Mouse (Mus musculus) MEL (cell line): ENCODE data around the gene Emc3.

ENCODE experiments used
- CHD2 ChIP-seq: IDR thresholded peaks from 2 replicates; pipeline ENCODE4 v1.6.1; 2011; ENCODE audit warnings: low read length, improper control_type of control experiment
- MYC ChIP-seq: IDR thresholded peaks from 2 replicates; pipeline ENCODE4 v1.6.1; 2011; ENCODE audit warnings: low read depth, mild to moderate bottlenecking, low read length, improper control_type of control experiment, moderate library complexity

GRCm38 (mm10) chr6:113499346-113499745, 32.1 kb downstream of the Emc3 start:
- TF ChIP-seq MYC (no peak), CHD2 (no peak)
